Mouse (Mus musculus): Measurements from ENCODE around the gene Nyap1.

DNA sequence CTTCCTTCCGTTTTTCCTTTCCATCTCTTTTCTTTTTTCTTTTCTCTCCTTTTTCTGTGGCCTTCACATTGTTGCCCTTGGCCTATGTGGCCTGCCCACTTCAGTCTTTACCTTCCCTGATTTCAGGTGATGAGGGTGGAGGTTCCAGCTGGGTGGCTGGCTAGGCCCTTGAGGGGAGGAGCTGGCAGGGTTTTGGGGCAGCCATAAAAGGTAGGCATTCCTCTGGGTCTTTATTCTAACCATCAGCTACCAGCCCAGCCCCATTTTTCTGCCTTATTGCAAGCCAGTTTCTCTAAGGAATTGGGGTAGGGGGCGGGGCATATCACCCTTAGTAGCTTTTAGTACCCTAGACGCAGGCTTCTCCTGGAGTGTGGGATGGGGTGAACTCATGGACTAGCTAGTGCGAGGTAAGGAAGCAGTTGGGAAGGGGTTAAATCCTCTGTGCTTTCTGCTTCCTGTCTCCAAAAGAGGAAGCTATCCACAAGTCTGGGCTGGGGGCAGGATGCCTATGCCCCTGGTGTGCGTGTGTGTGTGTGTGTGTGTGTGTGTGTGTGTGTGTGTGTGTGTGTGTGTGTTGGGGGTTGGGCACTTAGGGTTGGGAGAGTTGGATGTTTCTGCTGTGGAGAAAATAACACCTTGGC lies 6.8 kb upstream of the Nyap1 start:
- TF ChIP-seq TAL1 (IDR thresholded peaks at IDR 0.05; ENCODE audit: low read length) (no peak), GATA1 (IDR thresholded peaks at IDR 0.05; ENCODE audit: low read length) (no peak)

Data from erythroblast, embryonic 14.5 days (primary cell).